Comparison of ENCODE assay signal across 14 mouse cellular contexts in the genomic region with DNA sequence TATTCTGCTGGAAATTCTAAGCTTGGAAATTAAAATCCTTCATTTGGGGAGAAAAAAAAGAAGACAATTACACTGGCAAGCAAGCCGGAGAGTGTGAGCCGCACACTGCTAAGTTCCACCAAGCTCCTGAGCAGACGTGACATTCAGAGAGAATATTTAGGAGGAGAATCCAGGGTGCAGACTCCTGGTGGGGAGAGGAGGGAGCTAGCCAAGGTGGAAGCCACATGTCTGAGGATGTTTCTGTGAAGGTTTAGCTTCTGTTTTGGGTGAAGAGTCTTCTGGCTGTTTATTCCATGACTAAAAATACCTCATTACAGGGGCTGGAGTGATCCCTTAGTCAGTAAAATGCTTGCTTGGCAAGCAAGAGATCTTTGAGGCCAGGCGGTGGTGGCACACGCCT.
"Had no signal": no experiment of that assay in that cellular context is flagged by ENCODE, and none has a peak within 500 bp of the region (broad histone marks: within the 10 kb centered on the region; RNA-seq: fewer than 3 reads in every experiment).

No protein-coding gene starts in this region.

- H3K27ac ChIP-seq: lung, embryonic 15.5 days; macrophage; midbrain, embryonic 13.5 days; midbrain, embryonic 15.5 days; neural tube, embryonic 12.5 days; stomach, embryonic 15.5 days; stomach, postnatal 0 days had no signal

- H3K4me3 ChIP-seq: lung, embryonic 15.5 days; midbrain, embryonic 13.5 days; midbrain, embryonic 15.5 days; neural tube, embryonic 12.5 days; stomach, embryonic 15.5 days had no signal

- DNase-seq: liver, postnatal 0 days; lung, adult 2 months; lung, postnatal 14 days; lung, postnatal 36 days; thymus, adult 2 months; thymus, postnatal 25 days; thymus, postnatal 4 days had no signal
